Mouse (Mus musculus) stomach, embryonic 14.5 days (tissue): ENCODE data around the gene Tmem38a. TPM values are rescaled to one million over a fixed set of nuclear protein-coding genes. Genes with fewer than 3 reads are reported as not detected.

ENCODE experiments used
- microRNA-seq: library from miRNA; unstranded; fragments of <30 nt; microRNA quantifications from one replicate; pipeline ENCODE4, GENCODE M21; 2016
- polyA plus RNA-seq: library from polyadenylated mRNA; unstranded; fragments of >200 nt; fragmentation: Nextera tagmentation; extraction: Ambion mirVana; gene quantifications from 2 replicates; pipeline ENCODE4 v1.2.1, GENCODE M21; 2014

Gene Tmem38a
- polyA plus RNA-seq, 1 experiment from 2014 or later = 26.9 TPM

Small RNA genes lying within 50 kb of the gene (microRNA-seq; reads per million reads assigned to microRNA genes)
- not detected for gene Gm28019

Other genes starting within 250 kb of the Tmem38a start
- gene Eps15l1, start 150.6 kb upstream of the Tmem38a start, polyA plus RNA-seq = 67.6 and 68.2 TPM in 2 replicates
- 3.1 and 3.2 TPM in 2 replicates for gene Calr3, start 128.2 kb upstream of the Tmem38a start, polyA plus RNA-seq
- gene 1700030K09Rik, start 128.2 kb upstream of the Tmem38a start, polyA plus RNA-seq = 14.6 and 16.2 TPM in 2 replicates
- 57.3 and 60.9 TPM in 2 replicates for gene Cherp, start 96.8 kb upstream of the Tmem38a start, polyA plus RNA-seq
- 10.7 and 11.2 TPM in 2 replicates for gene Slc35e1, start 79.4 kb upstream of the Tmem38a start, polyA plus RNA-seq
- 10.8 and 13.3 TPM in 2 replicates for gene Med26, start 23.8 kb upstream of the Tmem38a start, polyA plus RNA-seq
- gene Smim7, start 967 bp upstream of the Tmem38a start, polyA plus RNA-seq = 150 and 154 TPM in 2 replicates
- gene Nwd1, start 74.7 kb downstream of the Tmem38a start, polyA plus RNA-seq = 0.14 TPM in 2 replicates
- gene Sin3b, start 151.2 kb downstream of the Tmem38a start, polyA plus RNA-seq = 178 and 193 TPM in 2 replicates
- gene F2rl3, start 189.8 kb downstream of the Tmem38a start, polyA plus RNA-seq = 2.5 and 3.0 TPM in 2 replicates